Mouse (Mus musculus) left cerebral cortex, postnatal 4 days (tissue): ENCODE results near the gene Galnt10. TPM values are rescaled to one million over a fixed set of nuclear protein-coding genes. Genes with fewer than 3 reads are reported as not detected.

Source experiments
- DNase-seq: peaks from one replicate; pipeline ENCODE4 v3.0.0-alpha.2; 2022
- intact Hi-C: fragments of 180-260 bp; cut with DNase I; formaldehyde crosslinking; loops from one replicate; pipeline ENCODE4 v1.15.1; 2025
- total RNA-seq, 2 experiments: library from RNA; stranded (reverse); gene quantifications; 2 replicates each; pipeline ENCODE4 v1.2.3; 2021

Gene Galnt10
- total RNA-seq, 2 experiments from 2014 or later = 11.7 to 12.4 TPM

DNA sequence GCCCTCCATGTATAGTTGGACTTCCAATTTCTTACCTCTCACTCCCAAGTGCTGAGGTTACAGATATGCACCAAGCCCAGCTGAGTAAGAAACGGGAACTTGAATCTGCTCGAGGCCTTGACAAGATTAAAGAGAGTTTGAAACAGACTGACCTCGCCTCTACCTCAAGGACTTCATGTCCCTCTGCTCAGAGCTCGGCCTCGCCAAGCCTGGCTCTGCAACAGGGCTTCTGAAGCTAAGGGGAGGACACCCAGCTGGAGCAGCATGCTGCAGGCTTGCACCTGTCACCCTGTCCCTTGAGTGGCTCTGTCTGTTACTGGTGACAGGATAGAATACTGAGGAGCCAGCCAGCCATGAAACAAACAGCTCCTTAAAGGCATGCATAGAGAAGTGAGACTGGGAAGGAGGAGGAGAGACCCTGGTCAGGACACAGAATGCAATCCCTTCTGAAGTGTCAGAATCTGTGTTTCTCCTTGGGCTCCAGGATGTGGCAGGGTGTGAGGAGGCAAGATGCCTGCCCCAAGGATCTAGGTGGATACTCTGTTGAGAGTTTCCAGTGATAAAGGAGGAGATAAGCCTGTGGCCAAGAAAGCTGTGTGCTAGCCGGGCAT lies 11.2 kb upstream of the Galnt10 start:
- no peak for DNase-seq
- intact Hi-C loops = no loop called here

DNA sequence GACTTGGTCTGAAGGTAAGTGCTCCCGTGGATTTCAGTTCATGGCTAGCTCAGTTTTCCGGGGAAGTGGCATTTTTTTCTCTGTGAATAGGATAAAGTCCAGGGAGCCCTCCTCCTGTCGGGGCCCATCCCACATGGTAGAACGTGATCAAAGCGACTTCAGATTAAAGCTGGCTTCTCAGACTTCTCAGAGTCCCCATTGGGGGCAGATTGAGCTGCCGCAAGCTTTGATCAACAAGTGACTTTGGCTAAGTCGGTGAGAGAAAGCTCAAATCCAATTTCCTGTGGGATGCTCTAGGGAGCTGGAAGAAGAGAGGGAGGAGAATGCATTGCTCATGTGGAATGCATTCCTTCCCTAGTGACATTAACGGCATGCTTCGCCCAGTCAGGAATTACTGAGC lies 10.1 kb upstream of the Galnt10 start:
- no peak for DNase-seq
- intact Hi-C loops = no loop called here

GRCm38 (mm10) chr11:57643691-57644090 lies 1.6 kb upstream of the Galnt10 start:
- intact Hi-C loops = no loop called here
- no peak for DNase-seq

- intact Hi-C loops = no loop called here
- DNase-seq = peak; percentile 52
Measured at GRCm38 (mm10) chr11:57644245-57645017, 811 bp upstream of the Galnt10 start.

DNA sequence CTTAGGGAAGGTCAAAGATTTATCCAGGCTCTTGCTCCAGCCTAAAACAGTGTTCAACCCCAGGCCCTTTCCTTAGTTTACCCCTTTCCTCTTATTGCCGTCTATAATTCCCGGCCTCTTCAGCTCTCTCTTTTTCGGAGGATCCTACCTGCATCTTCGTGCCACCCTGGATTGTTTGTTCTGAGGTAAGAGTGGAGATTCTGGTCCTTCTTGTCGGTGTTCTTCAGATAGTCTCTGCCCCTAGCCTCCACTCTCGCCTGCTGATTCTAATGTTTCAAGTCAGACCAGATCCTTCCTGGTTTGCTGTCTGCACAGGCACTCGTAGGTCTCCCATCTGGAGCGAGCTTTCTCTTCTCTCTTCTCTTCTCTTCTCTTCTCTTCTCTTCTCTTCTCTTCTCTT lies 605 bp downstream of the Galnt10 start:
- intact Hi-C loops = no loop called here
- no peak for DNase-seq

DNA sequence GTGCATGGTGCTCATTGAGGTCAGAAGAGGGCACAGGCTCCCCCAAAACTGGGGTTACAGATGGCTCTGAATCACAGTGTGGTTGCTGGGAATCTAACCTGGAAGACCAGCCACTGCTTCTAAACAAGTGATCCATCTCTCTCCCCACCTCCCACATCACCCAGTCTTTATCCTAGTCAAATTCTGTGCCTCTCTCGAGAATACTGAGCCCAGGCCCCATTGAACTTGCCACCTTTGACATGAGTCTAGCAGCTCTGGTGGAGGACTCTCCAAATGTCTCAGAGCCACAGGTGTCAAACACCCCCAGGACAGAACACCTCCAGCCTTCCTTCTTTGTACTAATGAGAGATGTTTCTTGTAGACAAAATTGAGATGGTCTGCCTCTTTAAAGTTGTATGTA lies 1.2 kb downstream of the Galnt10 start:
- DNase-seq = no peak
- intact Hi-C loops = no loop called here

DNA sequence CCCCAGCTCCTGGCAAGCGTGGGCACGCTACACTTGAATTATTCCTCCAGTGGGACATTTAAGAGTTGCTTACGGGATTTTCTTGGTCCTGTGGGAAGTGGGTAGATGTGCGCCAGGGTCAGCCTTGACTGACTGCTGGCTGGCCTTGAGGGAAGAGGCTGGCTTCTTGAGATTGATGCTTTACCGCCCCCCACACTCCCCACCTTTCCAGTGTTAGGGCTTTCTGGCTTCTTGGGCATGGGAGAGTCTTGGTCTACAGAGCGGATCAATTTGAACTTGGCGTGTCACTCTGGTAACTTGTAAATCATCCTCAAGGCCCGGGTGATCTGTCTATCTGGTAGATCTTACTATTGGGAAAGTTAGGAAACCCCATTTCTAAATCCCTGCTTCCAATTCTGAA lies 1.7 kb downstream of the Galnt10 start:
- no peak for DNase-seq
- intact Hi-C loops = no loop called here

GRCm38 (mm10) chr11:57647446-57647845 lies 2.2 kb downstream of the Galnt10 start:
- intact Hi-C loops = no loop called here
- no peak for DNase-seq

GRCm38 (mm10) chr11:57648196-57648800 lies 3.1 kb downstream of the Galnt10 start:
- no peak for DNase-seq
- intact Hi-C loops = no loop called here

GRCm38 (mm10) chr11:57649269-57649668 lies 4.0 kb downstream of the Galnt10 start:
- no peak for DNase-seq
- intact Hi-C loops = no loop called here

DNA sequence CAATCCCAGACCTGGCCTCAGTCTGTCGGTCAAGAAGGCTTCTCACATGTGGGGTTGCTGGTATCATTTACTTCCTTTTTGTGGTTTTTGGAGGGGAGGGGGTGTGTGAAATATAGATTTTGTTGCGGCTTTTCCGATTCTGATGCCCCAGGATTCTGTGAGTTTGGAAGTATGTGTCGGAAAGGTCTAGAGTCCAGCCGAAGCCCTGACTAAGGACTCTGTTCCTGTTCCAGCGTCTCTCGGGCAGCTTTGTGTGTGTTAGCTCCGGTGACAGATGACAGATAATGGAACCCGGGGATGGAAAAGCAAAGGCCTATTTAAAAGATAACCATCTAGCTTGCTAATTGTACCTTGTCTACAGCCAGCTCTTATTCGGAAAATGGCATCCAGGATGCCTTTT lies 4.4 kb downstream of the Galnt10 start:
- intact Hi-C loops = loop anchor here (10.0 kb wide), 1 partner anchor 85 kb away; no protein-coding TSS in a partner anchor

GRCm38 (mm10) chr11:57650867-57651266 lies 5.6 kb downstream of the Galnt10 start:
- no peak for DNase-seq
- intact Hi-C loops = loop anchor here (10.0 kb wide), 1 partner anchor 86 kb away; no protein-coding TSS in a partner anchor

More for the DNA sequence above, 4.4 kb downstream of the Galnt10 start:
- DNase-seq = no peak

DNA sequence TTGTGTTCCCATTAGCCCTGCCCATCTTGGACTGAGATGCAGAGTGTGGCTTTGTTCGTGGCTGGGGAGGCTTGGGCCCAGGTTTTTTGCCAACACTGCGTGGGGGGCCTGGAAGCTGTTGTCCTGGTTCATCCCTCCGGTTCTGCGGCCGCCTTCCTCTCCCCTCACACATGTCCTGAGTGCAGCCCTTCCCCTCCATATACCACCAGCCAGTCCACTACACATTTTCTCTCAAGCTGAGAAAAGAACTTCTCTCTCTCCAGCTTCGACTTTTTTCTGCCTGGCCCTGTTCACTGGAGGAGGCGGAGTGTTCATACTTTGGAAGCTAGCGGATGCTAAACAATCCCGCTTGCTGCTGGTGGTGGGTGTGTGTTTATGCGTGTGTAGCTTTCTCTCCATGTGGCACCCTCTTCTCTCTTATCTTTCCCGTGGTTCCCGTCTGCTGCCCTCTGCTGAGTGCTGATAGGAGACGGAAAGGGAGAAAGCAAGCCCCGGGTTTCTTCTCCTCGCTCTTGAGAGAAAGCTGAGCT lies 6.1 kb downstream of the Galnt10 start:
- intact Hi-C loops = loop anchor here (10.0 kb wide), 1 partner anchor 87 kb away; no protein-coding TSS in a partner anchor
- DNase-seq = peak; percentile 47

GRCm38 (mm10) chr11:57652206-57652922 lies 7.1 kb downstream of the Galnt10 start:
- DNase-seq = no peak
- intact Hi-C loops = loop anchor here (10.0 kb wide), 1 partner anchor 88 kb away; no protein-coding TSS in a partner anchor

DNA sequence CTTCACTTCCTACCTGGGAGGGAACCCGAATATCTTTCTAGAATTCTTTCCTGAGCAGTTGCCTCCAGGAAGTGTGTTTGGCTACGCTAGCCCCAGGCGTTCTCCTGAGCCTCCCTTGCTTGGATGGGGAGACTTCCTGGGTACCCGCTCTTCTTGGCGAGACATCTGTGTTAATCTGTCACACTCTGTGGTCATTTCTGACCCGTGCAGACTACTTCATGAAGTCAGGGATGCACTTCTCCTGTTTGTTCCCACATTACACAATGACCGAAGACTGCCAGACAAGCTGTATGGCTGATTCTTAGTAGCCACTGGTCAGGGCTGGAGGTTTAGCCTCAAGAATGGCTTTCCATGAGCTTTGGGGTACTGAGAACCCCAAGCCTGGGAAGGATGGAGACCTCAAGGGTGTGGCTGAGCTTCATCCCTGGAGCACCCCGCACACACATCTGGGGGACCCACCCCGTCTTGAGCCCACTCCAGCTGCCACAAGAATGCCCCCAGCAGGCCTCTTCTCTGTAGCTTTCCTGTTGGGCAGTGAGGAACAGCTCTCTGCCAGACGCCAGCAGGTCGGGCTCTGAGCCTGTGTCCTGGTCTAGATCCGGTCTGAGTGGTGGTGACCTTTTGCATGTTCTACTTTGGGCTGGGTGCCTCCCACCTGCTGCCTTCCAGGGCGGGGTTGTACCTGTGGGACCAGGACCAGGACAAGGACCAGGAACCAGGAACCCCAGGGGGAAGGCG lies 7.8 kb downstream of the Galnt10 start:
- no peak for DNase-seq

DNA sequence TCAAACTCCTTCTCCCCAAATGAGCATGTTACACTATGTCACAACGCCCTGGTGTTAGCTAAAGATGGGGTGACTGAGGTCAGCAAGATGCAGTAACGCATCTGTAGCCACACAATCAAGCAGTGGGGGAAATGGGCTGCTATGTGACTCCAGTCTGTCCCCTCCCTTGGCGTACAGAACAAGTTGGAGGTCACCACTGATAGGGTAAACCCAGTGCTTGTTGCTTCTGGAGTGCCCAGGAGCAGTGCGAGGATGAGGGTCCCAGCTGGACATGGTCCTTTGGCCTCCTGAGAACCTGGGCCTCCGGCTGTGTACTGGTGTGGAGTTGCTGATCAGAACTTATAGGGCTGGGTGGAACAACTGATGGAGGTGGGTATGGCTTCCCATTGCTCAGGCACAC lies 8.6 kb downstream of the Galnt10 start:
- intact Hi-C loops = loop anchor here (10.0 kb wide), 1 partner anchor 89 kb away; no protein-coding TSS in a partner anchor
- DNase-seq = no peak

More for the DNA sequence above, 7.8 kb downstream of the Galnt10 start:
- intact Hi-C loops = loop anchor here (10.0 kb wide), 1 partner anchor 88 kb away; no protein-coding TSS in a partner anchor

GRCm38 (mm10) chr11:57654386-57654785 lies 9.1 kb downstream of the Galnt10 start:
- intact Hi-C loops = loop anchor here (10.0 kb wide), 1 partner anchor 90 kb away; no protein-coding TSS in a partner anchor
- DNase-seq = no peak

DNA sequence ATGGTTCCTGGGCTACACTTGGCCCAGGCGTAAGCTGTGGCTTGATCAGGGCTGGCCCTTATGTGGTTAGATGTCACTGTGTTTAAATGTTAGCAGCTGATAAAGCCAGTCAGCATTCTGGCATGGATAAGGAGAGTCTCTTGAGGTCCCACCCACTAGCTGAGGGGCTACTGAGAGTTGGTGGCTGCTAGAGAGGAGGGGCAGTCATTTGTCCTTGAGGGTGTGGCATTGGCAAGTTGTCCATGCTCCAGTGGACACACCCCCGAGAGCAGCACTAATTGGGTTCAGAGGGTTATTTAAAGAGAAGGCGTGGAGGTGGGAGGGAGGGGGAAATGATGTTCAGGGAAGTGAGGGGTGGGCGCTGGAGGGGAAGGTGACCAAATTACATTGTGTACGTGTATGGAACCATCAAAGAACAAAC lies 9.7 kb downstream of the Galnt10 start:
- DNase-seq = no peak
- intact Hi-C loops = loop anchor here (10.0 kb wide), 1 partner anchor 90 kb away; no protein-coding TSS in a partner anchor

GRCm38 (mm10) chr11:57655669-57656325 lies 10.6 kb downstream of the Galnt10 start:
- intact Hi-C loops = loop anchor here (10.0 kb wide), 1 partner anchor 91 kb away; no protein-coding TSS in a partner anchor
- no peak for DNase-seq
